Mouse (Mus musculus) neural tube, embryonic 13.5 days (tissue): ENCODE data around the gene Mreg. TPM values are rescaled to one million over a fixed set of nuclear protein-coding genes. Genes with fewer than 3 reads are reported as not detected.
"Not testable (repeated sequence)": the region's sequence is repeated elsewhere in the genome, so short reads cannot be mapped to it uniquely, and the experiment has no call there.

Experiments
- ATAC-seq: fragments of 200-750 bp; cut with Nextera tagmentation; 2 replicates; pipeline ENCODE4 v1.8.0; 2017; ENCODE audit warnings: low read depth, mild to moderate bottlenecking, moderate TSS enrichment, moderate library complexity
- H3K27ac ChIP-seq: fragments of 300-500 bp; sonication (generic); replicated peaks from 2 replicates; pipeline ENCODE4 v1.5.1; 2015; ENCODE audit warnings: moderate library complexity, mild to moderate bottlenecking, inconsistent platforms
- H3K27me3 ChIP-seq: fragments of 300-500 bp; sonication (generic); 2 replicates; pipeline ENCODE4 v1.6.1; 2015; ENCODE audit warnings: mild to moderate bottlenecking, inconsistent platforms
- H3K36me3 ChIP-seq: fragments of 300-500 bp; sonication (generic); 2 replicates; pipeline ENCODE4 v1.6.1; 2015; ENCODE audit warnings: mild to moderate bottlenecking, inconsistent platforms
- H3K4me1 ChIP-seq: fragments of 300-500 bp; sonication (generic); replicated peaks from 2 replicates; pipeline ENCODE4 v1.6.1; 2015; ENCODE audit warnings: inconsistent platforms
- H3K4me2 ChIP-seq: fragments of 300-500 bp; sonication (generic); 2 replicates; pipeline ENCODE4 v1.6.1; 2015; ENCODE audit warnings: inconsistent platforms, mild to moderate bottlenecking, moderate library complexity
- H3K4me3 ChIP-seq: fragments of 300-500 bp; sonication (generic); 2 replicates; pipeline ENCODE4 v1.5.1; 2015; ENCODE audit warnings: mild to moderate bottlenecking, inconsistent platforms
- H3K9ac ChIP-seq: fragments of 300-500 bp; sonication (generic); 2 replicates; pipeline ENCODE4 v1.6.1; 2015; ENCODE audit warnings: moderate library complexity, mild to moderate bottlenecking, inconsistent platforms
- H3K9me3 ChIP-seq: fragments of 300-500 bp; sonication (generic); 2 replicates; pipeline ENCODE4 v1.6.1; 2016; ENCODE audit warnings: inconsistent platforms
- WGBS: fragments of 180-500 bp; shearing (Covaris S2); methylation state at CpG from one replicate; pipeline ENCODE4 v1.1.7; 2015; 5-methylcytosine and 5-hydroxymethylcytosine counted together
- polyA plus RNA-seq: library from polyadenylated mRNA; unstranded; fragments of >200 nt; fragmentation: Nextera tagmentation; extraction: Ambion mirVana; gene quantifications from 2 replicates; pipeline ENCODE4 v1.2.1, GENCODE M21; 2015

Mreg gene
- polyA plus RNA-seq, result 12.9 and 13.6 TPM in 2 replicates

DNA sequence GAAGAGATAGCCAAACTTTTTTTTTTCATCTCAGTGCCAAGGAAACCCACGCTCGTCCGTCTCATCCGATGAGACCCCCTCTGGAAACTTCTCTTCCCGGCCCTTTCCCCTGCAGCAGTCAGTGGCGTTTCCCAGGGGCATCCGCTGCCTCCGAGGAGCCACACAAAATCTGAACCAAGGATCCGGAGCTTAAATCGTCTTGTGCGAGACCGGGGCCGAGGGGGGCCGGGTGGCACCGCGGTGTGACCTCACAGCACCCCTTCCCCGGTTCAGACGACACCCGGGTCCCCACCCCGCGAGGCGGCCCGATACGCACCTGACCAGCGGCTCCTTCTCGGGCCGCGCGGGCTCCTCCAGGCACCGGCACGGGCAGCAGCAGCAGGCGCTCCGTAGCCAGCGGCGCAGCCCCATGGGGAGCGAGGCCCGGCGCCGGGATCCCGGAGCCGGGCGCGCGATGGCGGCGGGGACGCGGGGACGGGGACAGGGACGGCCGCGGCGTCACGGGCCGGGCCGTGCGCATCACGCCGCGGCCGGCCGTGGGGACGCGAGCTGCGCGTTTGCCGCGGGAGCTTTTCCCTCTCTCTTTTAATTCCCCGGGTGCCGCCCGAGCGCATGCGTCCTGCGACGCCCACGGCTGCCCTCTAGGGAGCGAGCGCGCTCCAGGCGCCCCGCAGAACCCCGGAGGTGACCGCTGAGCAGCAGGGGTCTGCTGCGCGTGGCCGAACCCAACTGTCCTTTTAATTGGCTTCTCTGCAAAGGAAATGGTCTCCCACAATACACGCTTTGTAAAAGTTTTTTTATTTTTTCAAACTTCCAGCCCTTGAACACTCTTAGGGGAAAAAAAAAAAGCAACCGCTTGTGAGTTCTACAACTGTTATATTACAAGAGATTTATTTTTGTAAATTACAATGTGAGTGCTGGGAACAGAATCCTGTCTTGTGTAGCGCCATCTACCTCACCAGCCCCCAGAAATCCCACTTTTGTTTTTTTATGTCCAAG is at the start of gene Mreg:
Gene Mreg (minus strand): TSS at position 607 of the 999 bp plus-strand sequence.
- Histone ChIP-seq H3K4me3 (peak within 1 kb of the TSS; percentile 80), H3K9me3 (no peaks in the 10 kb centered on the region), H3K36me3 (no peaks in the 10 kb centered on the region), H3K27me3 (no peaks in the 10 kb centered on the region; the same call in 1 of the 2 replicates), H3K9ac (peak within 1 kb of the TSS; percentile 83), H3K27ac (peak within 1 kb of the TSS; percentile 68), H3K4me1 (peaks cover 17% of the 10 kb centered on the region), H3K4me2 (peak within 1 kb of the TSS; percentile 85)
- ATAC-seq, result peak; percentile 73
- WGBS, result under 1% methylated on average over 89 of the region's 89 CpGs

DNA sequence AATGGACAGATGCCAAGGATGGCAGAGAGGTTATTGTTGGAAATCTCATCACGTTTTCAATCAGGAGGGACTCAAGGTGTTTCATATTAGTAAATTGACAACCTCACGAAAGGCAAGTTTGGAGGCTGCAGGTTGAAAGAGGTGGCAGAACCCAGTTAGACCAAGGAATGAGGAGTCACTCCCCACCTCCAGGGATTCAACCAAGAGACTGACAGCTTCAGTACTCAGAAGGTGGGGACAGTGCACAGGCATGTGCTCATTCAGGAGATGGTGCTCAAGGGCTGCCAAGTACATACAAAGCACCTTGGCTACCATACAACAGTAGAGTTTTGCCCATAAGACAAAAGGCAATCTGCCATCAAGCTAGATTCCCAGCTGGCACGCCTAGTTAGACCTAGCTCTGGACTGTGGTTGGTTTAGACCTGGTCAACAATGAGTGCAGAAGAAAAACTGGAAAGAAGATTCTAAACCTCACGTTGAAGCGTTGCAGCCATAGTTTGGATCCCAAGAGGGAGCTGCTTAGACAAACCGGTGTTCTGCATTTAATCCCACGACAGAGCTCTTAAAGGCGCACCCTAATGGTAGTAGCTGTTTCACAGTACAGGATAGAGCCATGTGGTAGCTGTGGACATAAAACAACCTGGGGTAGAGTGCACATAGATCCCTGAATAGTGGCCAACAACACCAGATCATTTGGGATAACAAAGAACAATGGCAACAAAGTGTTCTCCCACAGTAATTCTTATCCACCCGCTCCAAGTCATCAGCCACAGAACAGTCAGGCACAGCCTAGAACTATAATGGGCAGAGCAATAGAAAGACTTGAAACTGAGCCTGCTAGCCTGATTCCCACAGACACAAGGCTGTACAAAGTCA is 44.5 kb upstream of the Mreg start:
- no peak for ATAC-seq
- Histone ChIP-seq H3K27me3 (no peaks in the 10 kb centered on the region), H3K9ac (peak overlapping the region; percentile 75), H3K27ac (peak overlapping the region; percentile 94), H3K36me3 (peaks cover 9% of the 10 kb centered on the region), H3K9me3 (no peaks in the 10 kb centered on the region), H3K4me3 (peak overlapping the region; percentile 44), H3K4me1 (peaks cover 22% of the 10 kb centered on the region), H3K4me2 (peak overlapping the region; percentile 60)
- WGBS, result 80% methylated on average over 9 of the region's 9 CpGs

DNA sequence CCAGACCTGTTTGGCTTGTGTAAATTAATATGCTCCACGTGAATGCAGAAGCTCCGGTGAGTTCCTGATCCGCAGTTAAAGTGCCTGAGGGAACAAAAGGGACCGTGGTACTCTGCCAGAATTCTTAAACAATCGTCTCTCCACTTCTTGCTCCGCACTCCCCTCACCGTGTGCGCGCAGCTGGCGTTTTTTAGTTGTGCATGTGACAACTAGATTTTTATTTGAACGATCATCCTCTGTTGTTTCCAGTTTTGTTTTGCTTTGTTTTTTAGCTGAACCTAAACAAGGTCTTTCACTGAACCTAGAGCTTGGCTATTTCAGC is 43.7 kb upstream of the Mreg start:
- H3K9me3 ChIP-seq, result no peaks in the 10 kb centered on the region
- ATAC-seq, result no peak
- H3K4me2 ChIP-seq, result peak overlapping the region; percentile 60
- H3K9ac ChIP-seq, result peak overlapping the region; percentile 75
- WGBS, result 21% methylated on average over 11 of the region's 11 CpGs
- H3K4me1 ChIP-seq, result peaks cover 22% of the 10 kb centered on the region
- no peaks in the 10 kb centered on the region for H3K27me3 ChIP-seq
- peak overlapping the region; percentile 94 for H3K27ac ChIP-seq
- peaks cover under 1% of the 10 kb centered on the region; the same call in 1 of the 2 replicates for H3K36me3 ChIP-seq
- peak overlapping the region; percentile 44 for H3K4me3 ChIP-seq

DNA sequence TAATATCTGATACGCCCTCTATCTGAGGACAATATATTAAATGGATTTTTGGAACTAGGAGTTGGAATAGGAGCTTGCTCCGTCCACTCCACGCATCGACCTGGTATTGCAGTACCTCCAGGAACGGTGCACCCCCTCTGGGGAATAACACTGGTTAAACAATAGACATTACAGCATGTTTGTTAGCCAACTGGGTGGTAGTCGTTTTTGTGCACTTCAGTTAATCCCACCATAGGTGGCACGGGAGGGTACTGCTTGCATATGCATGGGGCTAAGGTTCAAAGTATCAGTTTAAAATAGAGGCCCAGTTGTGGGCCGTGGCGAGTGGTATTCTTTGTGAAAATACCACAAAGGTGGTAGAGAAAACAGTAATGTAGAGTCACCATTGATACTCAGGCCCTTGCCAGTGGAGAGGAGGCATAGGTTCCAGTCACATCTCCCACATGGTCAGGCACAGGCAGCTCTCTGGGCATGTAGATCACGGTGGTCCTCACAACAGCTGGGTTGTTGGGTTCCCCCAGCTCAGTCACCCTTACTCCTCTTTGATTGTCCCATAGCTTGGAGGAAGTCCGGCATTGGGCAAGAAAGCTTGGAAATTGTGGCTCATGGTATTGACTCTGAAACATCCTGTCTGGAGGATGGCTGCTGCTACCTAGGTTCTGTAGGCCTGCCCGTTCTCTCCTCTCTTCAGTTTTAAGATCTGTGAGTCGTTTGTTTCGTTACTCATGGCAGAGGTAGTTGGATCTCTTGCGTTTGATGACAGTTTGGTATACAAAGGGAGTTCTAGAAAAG is 43.2 kb upstream of the Mreg start:
- peak overlapping the region; percentile 44 for H3K4me3 ChIP-seq
- peak; percentile 79 for ATAC-seq
- no peaks in the 10 kb centered on the region for H3K27me3 ChIP-seq
- H3K4me1 ChIP-seq, result peaks cover 22% of the 10 kb centered on the region
- peak overlapping the region; percentile 60 for H3K4me2 ChIP-seq
- H3K27ac ChIP-seq, result peak overlapping the region; percentile 94
- WGBS, result 6% methylated on average over 15 of the region's 15 CpGs
- peak overlapping the region; percentile 75 for H3K9ac ChIP-seq
- H3K9me3 ChIP-seq, result no peaks in the 10 kb centered on the region
- no peaks in the 10 kb centered on the region for H3K36me3 ChIP-seq

DNA sequence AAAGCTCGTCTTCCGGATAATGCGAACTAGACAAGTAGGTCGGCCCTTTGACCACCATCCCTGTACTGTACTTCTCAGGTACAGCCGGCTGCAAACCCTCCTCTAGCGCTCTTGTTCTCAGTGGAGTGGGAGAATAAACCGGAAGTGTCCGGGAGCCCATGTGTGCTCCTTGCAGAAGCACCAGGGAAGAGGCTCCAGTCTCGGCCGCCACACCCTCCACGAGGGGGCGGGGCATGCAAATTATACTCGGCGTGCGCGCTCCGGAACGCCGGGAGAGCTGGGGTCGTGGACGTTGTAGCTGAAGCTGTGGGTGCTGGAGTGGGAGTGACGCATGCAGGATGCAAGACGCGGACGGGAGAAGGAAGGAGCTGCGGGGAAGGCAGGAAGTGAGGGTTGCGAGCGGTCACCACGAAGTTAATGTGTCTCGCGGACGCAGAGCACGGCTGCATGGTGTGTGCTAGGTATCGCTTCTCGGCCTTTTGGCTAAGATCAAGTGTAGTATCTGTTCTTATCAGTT is 42.5 kb upstream of the Mreg start:
- Histone ChIP-seq H3K9ac (peak overlapping the region; percentile 75), H3K9me3 (no peaks in the 10 kb centered on the region), H3K27ac (peak overlapping the region; percentile 94), H3K27me3 (no peaks in the 10 kb centered on the region), H3K36me3 (no peaks in the 10 kb centered on the region), H3K4me3 (peak overlapping the region; percentile 44), H3K4me2 (peak overlapping the region; percentile 60), H3K4me1 (peaks cover 22% of the 10 kb centered on the region)
- WGBS, result 2% methylated on average over 35 of the region's 35 CpGs
- ATAC-seq, result peak; percentile 92

DNA sequence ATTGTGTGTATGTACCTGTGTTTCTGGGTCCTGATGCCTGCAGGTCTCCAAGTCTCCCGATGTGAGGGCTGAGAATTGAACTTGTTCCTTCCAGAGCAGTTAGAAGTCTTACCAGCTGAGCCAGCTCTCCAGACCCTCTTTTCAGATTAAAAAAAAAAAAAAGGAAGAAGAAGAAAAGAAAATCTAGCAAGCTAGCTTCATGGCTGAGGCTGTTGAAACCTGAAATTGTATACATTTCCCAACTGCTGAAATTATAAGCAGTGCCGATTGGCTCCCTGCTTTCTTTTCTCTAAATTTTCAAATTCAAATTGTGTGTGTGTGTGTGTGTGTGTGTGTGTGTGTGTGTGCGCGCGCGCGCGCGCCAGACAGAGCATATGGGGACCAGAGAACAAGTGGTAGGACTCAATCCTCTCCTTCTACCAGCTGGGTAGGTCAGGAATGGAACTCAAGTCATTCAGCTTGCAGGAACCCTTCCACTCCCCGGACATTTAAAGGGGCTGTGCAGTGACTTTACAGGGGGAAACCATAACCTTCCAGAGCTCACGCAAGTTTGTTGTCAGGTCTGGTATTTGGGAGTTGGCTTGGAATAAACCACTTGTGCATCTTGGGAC is 41.9 kb upstream of the Mreg start:
- Histone ChIP-seq H3K9ac (peak overlapping the region; percentile 75), H3K4me1 (peaks cover 22% of the 10 kb centered on the region), H3K27ac (peak overlapping the region; percentile 94), H3K4me2 (peak overlapping the region; percentile 60), H3K36me3 (no peaks in the 10 kb centered on the region), H3K9me3 (no peaks in the 10 kb centered on the region), H3K4me3 (peak overlapping the region; percentile 44), H3K27me3 (no peaks in the 10 kb centered on the region)
- 44% methylated on average over 11 of the region's 11 CpGs for WGBS
- ATAC-seq, result peak; percentile 11; the same call in 1 of the 2 replicates

DNA sequence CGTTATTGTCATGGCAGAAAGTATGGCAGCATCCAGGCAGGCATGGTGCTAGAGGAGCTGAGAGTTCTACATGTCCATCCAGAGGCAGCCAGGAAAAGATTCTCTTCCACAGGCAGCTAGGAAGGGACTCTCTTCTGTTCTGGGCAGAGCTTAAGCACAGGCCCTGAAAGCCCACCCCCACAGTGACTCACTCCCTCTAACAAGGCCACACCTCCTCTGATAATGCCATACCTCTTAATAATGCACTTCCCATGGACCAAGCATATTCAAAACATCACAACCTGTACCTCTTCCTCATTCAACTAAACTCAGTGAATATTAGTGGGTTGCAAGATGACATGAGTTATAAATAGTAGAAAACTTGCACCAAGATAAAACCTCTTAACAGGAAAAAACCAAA is 39.7 kb upstream of the Mreg start:
- WGBS, result 80% methylated on average over 1 of the region's 1 CpGs
- Histone ChIP-seq H3K9ac (no peak overlapping the region), H3K36me3 (no peaks in the 10 kb centered on the region), H3K27me3 (no peaks in the 10 kb centered on the region), H3K9me3 (no peaks in the 10 kb centered on the region), H3K4me2 (no peak overlapping the region), H3K27ac (no peak overlapping the region), H3K4me1 (peaks cover 17% of the 10 kb centered on the region), H3K4me3 (no peak overlapping the region)
- no peak for ATAC-seq

DNA sequence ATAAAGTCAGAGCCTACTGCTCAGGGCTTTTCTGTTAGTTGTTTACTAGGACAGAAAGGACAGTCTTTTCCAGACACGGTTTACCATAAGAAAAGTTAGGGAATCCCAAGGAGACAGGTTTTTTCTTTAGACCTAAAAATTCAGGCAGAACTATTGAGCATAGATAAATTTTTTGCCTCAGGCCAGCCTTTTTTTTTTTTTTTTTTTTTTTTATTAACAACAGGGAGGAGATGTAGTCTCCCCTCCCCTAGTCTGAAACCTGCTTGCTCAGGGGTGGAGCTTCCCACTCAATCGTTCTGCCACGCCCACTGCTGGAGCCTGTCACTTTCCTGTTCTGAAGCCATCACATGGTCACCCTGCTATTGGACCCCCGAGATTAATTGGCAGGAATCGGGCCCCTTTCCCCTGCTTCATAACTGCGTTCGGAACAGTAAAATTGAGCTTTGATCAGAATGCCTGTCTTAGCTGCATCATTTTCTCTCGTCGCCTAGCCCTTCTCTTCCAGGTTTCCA is 36.2 kb upstream of the Mreg start:
- H3K9ac ChIP-seq, H3K27me3 ChIP-seq, H3K9me3 ChIP-seq, H3K4me1 ChIP-seq, H3K36me3 ChIP-seq, H3K4me3 ChIP-seq, H3K27ac ChIP-seq, ATAC-seq, H3K4me2 ChIP-seq: not testable (repeated sequence)
- 40% methylated on average over 9 of the region's 9 CpGs for WGBS

DNA sequence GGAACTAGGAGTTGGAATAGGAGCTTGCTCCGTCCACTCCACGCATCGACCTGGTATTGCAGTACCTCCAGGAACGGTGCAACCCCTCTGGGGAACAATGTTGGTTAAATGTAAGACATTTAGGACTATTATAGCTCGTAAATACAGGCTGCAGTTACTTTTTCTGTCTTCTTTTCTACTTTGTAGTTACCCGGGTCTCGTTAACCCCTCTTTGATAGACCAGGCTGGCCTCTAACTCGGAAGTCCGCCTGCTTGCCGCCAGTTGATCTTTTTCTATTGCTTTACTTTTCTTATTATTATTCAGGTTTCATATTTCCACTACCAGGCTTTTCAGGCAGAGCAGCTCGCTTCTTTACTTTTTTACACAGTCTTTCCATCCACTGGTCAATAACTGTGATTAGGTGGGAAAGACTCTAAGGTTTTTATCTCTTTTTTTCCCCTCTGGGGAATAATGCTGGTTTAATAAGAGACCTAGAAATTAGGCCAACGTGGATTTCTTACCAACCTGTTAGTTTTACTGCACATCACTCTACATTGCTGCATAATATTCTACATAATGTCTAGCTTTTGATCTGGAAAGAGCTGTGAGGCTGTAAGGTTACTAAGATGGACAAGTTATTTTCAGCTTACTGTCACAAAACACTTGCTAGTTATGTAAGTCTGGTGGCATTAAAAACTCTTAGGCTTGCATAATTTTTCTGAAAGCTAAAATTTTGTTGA is 32.4 kb upstream of the Mreg start:
- H3K4me1 ChIP-seq, result no peaks in the 10 kb centered on the region; the same call in 1 of the 2 replicates
- H3K9ac ChIP-seq, result peak overlapping the region; percentile 84; the same call in 1 of the 2 replicates
- no peaks in the 10 kb centered on the region for H3K9me3 ChIP-seq
- H3K4me3 ChIP-seq, result peak overlapping the region; percentile 48
- peak overlapping the region; percentile 98 for H3K27ac ChIP-seq
- no peaks in the 10 kb centered on the region for H3K36me3 ChIP-seq
- H3K4me2 ChIP-seq, result peak overlapping the region; percentile 58
- H3K27me3 ChIP-seq, result no peaks in the 10 kb centered on the region
- under 1% methylated on average over 12 of the region's 12 CpGs for WGBS
- ATAC-seq, result peak; percentile 80

DNA sequence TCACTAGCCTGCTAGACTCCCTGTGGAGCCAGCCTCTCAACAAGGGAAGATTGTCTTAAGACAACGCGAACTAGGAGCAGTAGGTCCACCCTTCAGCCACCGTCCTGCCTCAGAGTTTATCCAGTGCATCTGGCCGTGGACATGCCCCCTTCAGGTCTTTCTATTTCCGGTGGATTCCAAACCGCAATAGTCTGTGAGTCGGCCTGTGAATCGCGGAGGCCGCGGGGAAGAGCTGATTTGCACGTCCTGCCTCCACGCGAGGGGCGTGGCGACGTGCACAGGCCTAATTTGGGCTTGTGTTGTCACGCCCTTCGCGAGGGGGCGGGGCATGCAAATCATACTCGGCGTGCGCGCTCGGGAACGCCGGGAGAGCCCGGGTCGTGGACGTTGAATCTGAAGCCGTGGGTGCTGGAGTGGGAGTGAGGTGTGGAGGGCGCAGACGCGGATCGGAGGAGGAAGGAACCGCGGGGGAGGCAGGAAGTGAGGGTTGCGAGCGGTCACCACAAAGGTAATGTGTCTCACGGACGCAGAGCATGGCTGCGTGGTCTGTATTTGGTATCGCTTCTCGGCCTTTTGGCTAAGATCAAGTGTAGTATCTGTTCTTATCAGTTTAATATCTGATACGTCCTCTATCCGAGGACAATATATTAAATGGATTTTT is 31.7 kb upstream of the Mreg start:
- WGBS, result under 1% methylated on average over 47 of the region's 47 CpGs
- peak; percentile 95 for ATAC-seq

More for the DNA sequence above, 31.7 kb upstream of the Mreg start:
- Histone ChIP-seq H3K9me3 (no peaks in the 10 kb centered on the region), H3K9ac (peak overlapping the region; percentile 84), H3K36me3 (no peaks in the 10 kb centered on the region), H3K4me1 (no peaks in the 10 kb centered on the region; the same call in 1 of the 2 replicates), H3K27me3 (0 out of 2 replicates have a peak, but pooled peaks cover 2% of the 10 kb centered on the region), H3K4me2 (peak overlapping the region; percentile 58), H3K4me3 (peak overlapping the region; percentile 48), H3K27ac (peak overlapping the region; percentile 98)
